Mouse (Mus musculus): ENCODE results near the gene Haus6. TPM values are rescaled to one million over a fixed set of nuclear protein-coding genes. Genes with fewer than 3 reads are reported as not detected.
A peak's percentile ranks its signal among the peaks of the same experiment; 100 is the strongest.
"Not testable (repeated sequence)": the region's sequence is repeated elsewhere in the genome, so short reads cannot be mapped to it uniquely, and the experiment has no call there.

Haus6 gene
- 16.7 and 17.2 TPM in 2 replicates for polyA plus RNA-seq (2015; fragmentation: Nextera tagmentation; extraction: Ambion mirVana)

GRCm38 (mm10) chr4:86611524-86612288 lies at the start of gene Haus6:
Haus6 (minus strand) TSS chr4:86612055.
- DNase-seq (ENCODE audit: low spot score) = peak; percentile 97

GRCm38 (mm10) chr4:86657176-86657575 lies 45.3 kb upstream of the Haus6 start:
- no peak for DNase-seq (ENCODE audit: low spot score)

DNA sequence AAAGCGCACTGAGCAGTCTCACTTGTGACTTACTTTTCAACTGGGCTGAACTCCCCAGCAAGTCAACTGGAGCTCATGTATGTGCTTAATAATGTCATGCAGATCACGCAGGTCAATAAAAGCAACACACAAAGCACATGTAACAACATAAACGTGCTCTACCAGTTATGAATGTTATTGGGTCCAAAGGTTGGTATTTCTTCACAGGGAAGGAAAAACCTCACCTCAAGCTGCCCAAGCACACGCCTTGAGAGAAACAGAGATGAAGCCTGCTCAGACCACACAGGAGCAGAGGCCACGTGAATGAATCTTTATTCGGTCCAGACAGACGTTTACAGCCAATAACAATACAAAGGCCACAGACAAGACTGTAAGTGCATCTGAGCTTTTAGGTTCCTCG lies 44.6 kb upstream of the Haus6 start:
- not testable (repeated sequence) for DNase-seq (ENCODE audit: low spot score)

DNA sequence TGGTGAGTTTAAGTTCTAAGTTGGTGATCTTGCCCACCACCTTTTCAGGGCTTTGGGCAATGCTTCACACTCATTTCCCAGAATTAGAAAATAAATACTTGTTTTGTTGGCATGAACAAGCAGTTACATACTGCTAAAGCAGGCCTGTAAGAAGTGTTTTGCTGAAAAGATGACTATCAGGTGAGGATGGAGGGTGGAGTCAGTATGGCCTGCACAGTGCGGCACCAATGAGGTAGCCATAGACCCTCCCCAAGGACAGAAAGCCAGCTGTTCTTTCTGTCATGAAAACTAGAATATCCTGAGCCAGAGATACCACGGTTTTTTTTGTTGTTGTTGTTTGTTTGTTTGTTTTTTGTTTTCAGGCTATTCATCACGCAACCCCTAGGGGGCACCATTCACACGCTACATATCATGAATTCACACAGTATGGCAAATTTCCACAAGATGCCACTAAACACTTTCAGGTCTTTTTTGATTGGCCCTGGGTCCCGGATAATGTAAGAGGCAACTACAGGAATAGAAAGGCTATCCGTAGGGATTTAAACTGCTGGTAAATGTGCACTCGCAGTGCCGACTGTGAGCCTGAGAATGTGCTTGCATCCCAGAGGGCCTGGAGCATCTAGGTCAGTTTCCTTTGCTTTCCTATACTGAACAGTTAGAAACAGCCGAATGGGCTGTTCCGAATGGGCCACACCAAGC lies 40.0 kb upstream of the Haus6 start:
- peak; percentile 45 for DNase-seq (ENCODE audit: low spot score)

GRCm38 (mm10) chr4:86648394-86648793 lies 36.5 kb upstream of the Haus6 start:
- not testable (repeated sequence) for DNase-seq (ENCODE audit: low spot score)

GRCm38 (mm10) chr4:86637561-86637960 lies 25.7 kb upstream of the Haus6 start:
- DNase-seq (ENCODE audit: low spot score) = not testable (repeated sequence)

DNA sequence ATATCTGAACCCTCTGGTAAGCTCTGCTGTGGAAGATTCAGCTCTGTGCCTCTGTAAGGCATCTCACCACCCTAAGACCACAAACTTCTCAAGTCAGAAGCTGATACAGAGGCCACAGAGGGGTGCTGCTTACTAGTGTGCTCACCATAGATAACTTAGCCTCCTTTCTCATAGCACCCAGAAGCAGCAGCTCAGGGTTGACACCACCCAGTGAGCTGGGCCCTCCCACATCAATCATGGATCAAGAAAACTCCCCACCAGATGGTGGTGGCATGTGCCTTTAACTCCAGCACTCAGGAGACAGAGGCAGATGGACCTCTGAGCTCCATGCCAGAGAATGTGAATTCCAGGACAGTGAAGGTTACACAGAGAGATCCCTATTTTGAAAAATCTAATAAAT lies 23.0 kb upstream of the Haus6 start:
- not testable (repeated sequence) for DNase-seq (ENCODE audit: low spot score)

- DNase-seq (ENCODE audit: low spot score) = not testable (repeated sequence)
Observed at GRCm38 (mm10) chr4:86634312-86634711, 22.5 kb upstream of the Haus6 start.

DNA sequence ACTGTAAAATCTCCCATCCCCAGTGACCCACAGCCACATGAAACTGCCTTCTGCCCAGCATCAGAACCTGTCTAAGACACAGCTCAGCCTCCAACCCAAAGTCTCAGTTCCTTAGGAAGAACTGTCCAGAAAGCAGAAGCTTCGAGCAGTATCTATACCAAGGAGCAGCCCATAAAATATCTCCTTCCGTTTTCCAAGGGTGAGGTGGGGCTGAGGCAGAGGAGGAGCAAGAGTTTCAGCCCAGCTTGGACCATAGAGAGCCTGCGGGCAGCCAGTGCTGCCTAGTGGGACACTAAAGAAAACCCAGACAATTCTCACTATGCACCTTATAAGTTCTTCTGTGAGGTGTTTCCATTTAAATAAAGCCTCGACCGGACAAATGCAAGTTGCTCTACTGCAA lies 20.7 kb upstream of the Haus6 start:
- not testable (repeated sequence) for DNase-seq (ENCODE audit: low spot score)

- DNase-seq (ENCODE audit: low spot score) = no peak
Observed at GRCm38 (mm10) chr4:86631831-86632230, 20.0 kb upstream of the Haus6 start.

- DNase-seq (ENCODE audit: low spot score) = not testable (repeated sequence)
Observed at GRCm38 (mm10) chr4:86626496-86626895, 14.6 kb upstream of the Haus6 start.

- DNase-seq (ENCODE audit: low spot score) = no peak
Observed at GRCm38 (mm10) chr4:86625463-86625862, 13.6 kb upstream of the Haus6 start.

GRCm38 (mm10) chr4:86622532-86622931 lies 10.7 kb upstream of the Haus6 start:
- not testable (repeated sequence) for DNase-seq (ENCODE audit: low spot score)

DNA sequence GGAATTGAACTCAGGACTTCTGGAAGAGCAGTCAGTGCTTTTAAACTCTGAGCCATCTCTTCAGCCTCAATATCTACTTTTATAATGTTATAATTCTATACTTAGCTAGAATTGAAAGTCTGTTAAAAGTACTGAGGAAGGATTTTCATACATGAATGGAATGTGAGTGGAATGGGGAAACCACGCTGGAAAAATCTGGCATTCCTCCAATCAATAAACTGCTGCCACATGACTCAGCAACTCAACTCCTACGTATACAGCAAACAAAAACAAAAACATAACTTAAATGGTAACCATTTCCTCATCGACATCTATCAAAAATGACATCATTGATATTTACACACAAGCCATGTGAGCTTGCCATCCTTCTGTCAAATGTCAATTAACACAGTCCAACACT lies 10.3 kb upstream of the Haus6 start:
- DNase-seq (ENCODE audit: low spot score) = no peak

GRCm38 (mm10) chr4:86620506-86620905 lies 8.7 kb upstream of the Haus6 start:
- no peak for DNase-seq (ENCODE audit: low spot score)

- DNase-seq (ENCODE audit: low spot score) = no peak
Observed at GRCm38 (mm10) chr4:86612289-86612620, 400 bp upstream of the Haus6 start.

GRCm38 (mm10) chr4:86591304-86591703 lies 20.6 kb downstream of the Haus6 start:
- DNase-seq (ENCODE audit: low spot score) = no peak

DNA sequence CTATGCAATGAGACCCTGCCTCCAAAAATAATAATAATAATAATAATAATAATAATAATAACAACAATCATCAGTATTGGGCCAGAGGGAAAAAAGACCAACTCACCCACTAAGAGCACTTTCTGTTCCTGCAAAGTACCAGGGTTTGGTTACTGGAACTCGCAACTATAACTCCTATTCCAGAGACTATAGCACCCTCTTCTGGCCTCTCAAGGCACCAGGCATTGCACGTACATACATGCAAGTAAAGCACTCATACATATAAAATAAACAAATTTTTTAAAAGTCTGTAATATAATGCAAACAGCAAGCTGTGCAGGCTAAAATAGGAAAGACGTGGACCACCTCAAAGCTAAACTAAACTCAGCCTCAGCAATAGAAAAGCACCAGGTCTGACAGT lies 23.6 kb downstream of the Haus6 start:
- DNase-seq (ENCODE audit: low spot score) = peak; percentile 23

DNA sequence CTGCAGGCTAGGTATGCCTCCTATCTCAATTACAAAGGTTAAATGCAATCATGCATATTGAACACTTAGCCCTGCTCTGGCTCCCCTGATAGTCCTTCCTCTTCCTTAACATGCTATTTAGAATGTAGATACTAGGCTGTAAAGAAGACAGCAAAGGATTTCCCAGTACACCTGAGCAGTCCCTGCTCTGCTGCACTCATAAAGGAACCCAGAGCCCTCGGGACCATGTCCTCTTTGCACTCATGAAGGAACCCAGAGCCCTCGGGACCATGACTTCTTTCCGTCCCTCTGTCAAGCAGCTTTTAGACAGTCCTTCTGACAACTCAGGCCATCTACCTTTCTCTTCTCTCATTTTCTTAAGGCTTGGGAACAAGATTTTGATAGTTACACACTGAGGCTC lies 31.3 kb downstream of the Haus6 start:
- no peak for DNase-seq (ENCODE audit: low spot score)

GRCm38 (mm10) chr4:86580056-86580455 lies 31.8 kb downstream of the Haus6 start:
- no peak for DNase-seq (ENCODE audit: low spot score)

- no peak for DNase-seq (ENCODE audit: low spot score)
Observed at GRCm38 (mm10) chr4:86576630-86577225, 35.1 kb downstream of the Haus6 start.

DNA sequence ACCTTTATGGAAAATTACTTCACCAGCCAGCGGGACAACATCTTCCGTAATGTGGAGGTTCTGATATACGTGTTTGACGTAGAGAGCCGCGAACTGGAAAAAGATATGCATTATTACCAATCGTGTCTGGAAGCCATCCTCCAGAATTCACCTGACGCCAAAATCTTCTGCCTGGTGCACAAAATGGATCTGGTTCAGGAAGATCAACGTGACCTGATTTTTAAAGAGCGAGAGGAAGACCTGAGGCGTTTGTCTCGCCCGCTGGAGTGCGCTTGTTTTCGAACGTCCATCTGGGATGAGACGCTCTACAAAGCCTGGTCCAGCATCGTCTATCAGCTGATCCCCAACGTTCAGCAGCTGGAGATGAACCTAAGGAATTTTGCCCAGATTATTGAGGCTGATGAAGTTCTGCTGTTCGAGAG lies 35.7 kb downstream of the Haus6 start:
- DNase-seq (ENCODE audit: low spot score) = peak; percentile 42

Measured in thymus, postnatal 0 days (tissue).